12 mouse cellular contexts compared by ENCODE assay signal in the genomic region with DNA sequence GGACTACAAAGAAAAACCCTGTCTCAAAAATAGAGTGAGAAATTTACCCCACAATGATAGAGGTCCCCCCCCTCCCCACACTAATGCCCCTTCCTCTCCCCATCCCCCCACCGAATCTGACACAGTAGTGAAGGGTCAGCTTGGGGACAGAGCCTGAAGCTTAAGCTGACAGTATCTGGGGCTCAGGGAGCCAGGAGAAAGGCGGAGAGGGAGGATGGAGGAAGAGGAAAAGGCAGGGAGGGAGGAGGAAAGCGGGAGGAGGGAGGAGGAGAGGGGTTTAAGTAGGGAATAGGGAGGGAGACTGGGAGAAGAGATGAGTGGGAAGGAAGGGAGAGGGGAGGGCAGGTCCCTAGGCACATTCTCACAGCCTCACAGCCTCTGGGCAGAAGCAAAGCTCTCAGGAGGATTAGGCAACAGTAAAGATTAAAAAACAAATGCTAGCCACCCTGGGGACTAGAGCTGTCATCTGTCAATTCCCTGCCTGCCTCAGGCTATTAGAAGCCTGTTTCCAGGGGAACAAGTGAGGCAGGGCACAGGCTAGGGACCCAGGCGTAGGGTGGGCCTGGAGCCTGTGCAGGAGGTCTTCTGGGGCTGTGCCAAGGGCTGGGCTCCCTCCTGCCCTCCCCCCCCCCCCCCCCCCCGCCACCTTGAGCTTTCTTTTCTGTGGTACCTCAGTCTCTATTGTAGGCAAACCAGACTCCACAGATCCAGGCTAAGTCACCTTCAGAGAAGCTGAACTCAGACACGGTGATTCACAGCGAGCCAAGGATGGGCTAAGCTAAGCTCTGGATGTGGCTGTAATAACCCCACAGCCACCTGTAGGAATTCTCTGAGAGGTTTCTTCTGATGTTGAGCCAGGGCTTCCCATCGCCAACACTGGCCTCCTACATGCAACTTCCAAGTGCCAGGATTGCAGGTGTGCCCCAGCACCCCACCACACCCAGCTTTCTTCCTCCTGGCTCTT. TPM values are rescaled to one million over a fixed set of nuclear protein-coding genes. Genes with fewer than 3 reads are reported as not detected.
A peak's percentile ranks its signal among the peaks of the same experiment; 100 is the strongest.
DNase-seq lines count a peak whose midpoint lies in the region; TF ChIP-seq lines count a peak whose summit lies in the region.
"Had no signal": no experiment of that assay in that cellular context is flagged by ENCODE, and none has a peak within 500 bp of the region (broad histone marks: within the 10 kb centered on the region; RNA-seq: fewer than 3 reads in every experiment).

No protein-coding gene starts in this region.

- no peak for TF ChIP-seq CTCF in left cerebral cortex, adult 2 months (IDR thresholded peaks at IDR 0.05)

- H3K36me3 ChIP-seq in forebrain, embryonic 10.5 days (replicated peaks), result no peaks in the 10 kb centered on the region
- no peaks in the 10 kb centered on the region for H3K36me3 ChIP-seq in limb, embryonic 10.5 days

- H3K9me3 ChIP-seq in forebrain, embryonic 10.5 days, result no peaks in the 10 kb centered on the region
- no peaks in the 10 kb centered on the region for H3K9me3 ChIP-seq in limb, embryonic 10.5 days (replicated peaks)

- H3K4me1 ChIP-seq in forebrain, embryonic 10.5 days, result peaks cover 56% of the 10 kb centered on the region
- H3K4me1 ChIP-seq in limb, embryonic 10.5 days, result peaks cover 30% of the 10 kb centered on the region

- 12% methylated on average over 7 of the region's 8 CpGs for WGBS in forebrain, embryonic 10.5 days
- WGBS in limb, embryonic 10.5 days, result 29% methylated on average over 8 of the region's 8 CpGs

- intact Hi-C loops in left cerebral cortex, adult 2 months (cut with DNase I), result no loop called here
- intact Hi-C loops in left cerebral cortex, postnatal 25 days (cut with DNase I), result no loop called here

- peak overlapping the region; percentile 7; the same call in 1 of the 2 replicates for H3K27ac ChIP-seq in left cerebral cortex, adult 2 months
- peak overlapping the region; percentile 65 for H3K27ac ChIP-seq in forebrain, embryonic 10.5 days
- H3K27ac ChIP-seq in limb, embryonic 10.5 days, result peak overlapping the region; percentile 46; the same call in 1 of the 2 replicates
- H3K27ac ChIP-seq: liver, embryonic 14.5 days had no signal

- no peak overlapping the region for H3K4me3 ChIP-seq in left cerebral cortex, adult 2 months
- peak overlapping the region; percentile 4; the same call in 1 of the 2 replicates for H3K4me3 ChIP-seq in forebrain, embryonic 10.5 days
- H3K4me3 ChIP-seq in limb, embryonic 10.5 days, result no peak overlapping the region

- H3K27me3 ChIP-seq in forebrain, embryonic 10.5 days (ENCODE audit: poor library complexity, severe bottlenecking), result peaks cover 5% of the 10 kb centered on the region
- no peaks in the 10 kb centered on the region for H3K27me3 ChIP-seq in limb, embryonic 10.5 days (ENCODE audit: low read depth, poor library complexity, severe bottlenecking)

- no peak for DNase-seq in left cerebral cortex, adult 2 months (ENCODE audit: extremely low spot score in 1 of 2, low spot score in 2 of 2)
- DNase-seq in left cerebral cortex, postnatal 25 days (ENCODE audit: low spot score in 2 of 2), result no peak
- DNase-seq in forebrain, embryonic 10.5 days (ENCODE audit: extremely low spot score, low spot score), result peak; percentile 55
- DNase-seq in limb, embryonic 10.5 days (ENCODE audit: low spot score), result no peak
- peak; percentile 89 for DNase-seq in retina, postnatal 1 day
- no peak for DNase-seq in urinary bladder, postnatal 4 days (ENCODE audit: low spot score in 2 of 2)
- DNase-seq in gastrocnemius, adult 18-20 months (ENCODE audit: low spot score), result no peak
- DNase-seq in adrenal gland, postnatal 4 days (ENCODE audit: low spot score in 2 of 2), result no peak
- DNase-seq: adrenal gland, adult 2 months; cerebellum, adult 9-11 months; right cerebral cortex, postnatal 25 days had no signal

RNA-seq across cellular contexts. Expression of gene Gins2, which starts 27.8 kb away (rescaled TPM):
- 1 to 10 TPM; 1.0 to 2.9 TPM for total RNA-seq in left cerebral cortex, adult 2 months (2021)
- total RNA-seq in left cerebral cortex, postnatal 25 days (2021), result 1 to 10 TPM; 1.6 to 1.8 TPM
- 154 and 158 TPM in 2 replicates for polyA plus RNA-seq in forebrain, embryonic 10.5 days (2016; fragmentation: Nextera tagmentation; extraction: Ambion mirVana)
- polyA plus RNA-seq in limb, embryonic 10.5 days (2016; fragmentation: Nextera tagmentation; extraction: Ambion mirVana), result 153 and 167 TPM in 2 replicates
- under 1 TPM in 1 of 2 experiments, not detected in 1; 0.80 TPM for total RNA-seq in gastrocnemius, adult 18-20 months (2021)
- 10 to 100 TPM; 36.6 to 39.3 TPM for total RNA-seq in adrenal gland, postnatal 4 days (2021)

RNA-seq across cellular contexts. Expression of gene 1190005I06Rik, which starts 30.5 kb away (rescaled TPM):
- total RNA-seq in left cerebral cortex, adult 2 months (2021), result 10 to 100 TPM; 11.3 to 11.5 TPM
- 1 to 10 TPM; 8.6 TPM for total RNA-seq in left cerebral cortex, postnatal 25 days (2021)
- 2.3 and 2.8 TPM in 2 replicates for polyA plus RNA-seq in forebrain, embryonic 10.5 days (2016; fragmentation: Nextera tagmentation; extraction: Ambion mirVana)
- polyA plus RNA-seq in limb, embryonic 10.5 days (2016; fragmentation: Nextera tagmentation; extraction: Ambion mirVana), result 2.7 and 3.4 TPM in 2 replicates
- 1 to 10 TPM in 1 of 2 experiments, under 1 TPM in 1; 0.37 to 1.0 TPM for total RNA-seq in gastrocnemius, adult 18-20 months (2021)
- 1 to 10 TPM; 5.4 to 7.5 TPM for total RNA-seq in adrenal gland, postnatal 4 days (2021)

RNA-seq across cellular contexts. Expression of gene Gm27021, which starts 50.9 kb away (rescaled TPM):
- total RNA-seq in left cerebral cortex, adult 2 months (2021), result 1 to 10 TPM in 1 of 2 experiments, not detected in 1; 1.5 TPM
- under 1 TPM in 1 of 2 experiments, not detected in 1; 0.62 TPM for total RNA-seq in left cerebral cortex, postnatal 25 days (2021)
- polyA plus RNA-seq in forebrain, embryonic 10.5 days (2016; fragmentation: Nextera tagmentation; extraction: Ambion mirVana), result 3.2 and 4.0 TPM in 2 replicates
- 3.4 and 3.8 TPM in 2 replicates for polyA plus RNA-seq in limb, embryonic 10.5 days (2016; fragmentation: Nextera tagmentation; extraction: Ambion mirVana)
- total RNA-seq in gastrocnemius, adult 18-20 months (2021), result not detected
- under 1 TPM in 1 of 2 experiments, not detected in 1; 0.56 TPM for total RNA-seq in adrenal gland, postnatal 4 days (2021)
- total RNA-seq: adrenal gland, adult 2 months had no signal

RNA-seq across cellular contexts. Expression of gene Cox4i1, which starts 51.1 kb away (rescaled TPM):
- total RNA-seq in left cerebral cortex, adult 2 months (2021), result 1,000 to 10,000 TPM; 1,050 to 1,086 TPM
- 1,000 to 10,000 TPM; 1,169 to 1,197 TPM for total RNA-seq in left cerebral cortex, postnatal 25 days (2021)
- polyA plus RNA-seq in forebrain, embryonic 10.5 days (2016; fragmentation: Nextera tagmentation; extraction: Ambion mirVana), result 865 and 885 TPM in 2 replicates
- polyA plus RNA-seq in limb, embryonic 10.5 days (2016; fragmentation: Nextera tagmentation; extraction: Ambion mirVana), result 879 and 888 TPM in 2 replicates
- total RNA-seq in gastrocnemius, adult 18-20 months (2021), result 1,000 to 10,000 TPM; 1,486 to 1,625 TPM
- total RNA-seq in adrenal gland, postnatal 4 days (2021), result 1,000 to 10,000 TPM; 1,090 to 1,156 TPM

RNA-seq across cellular contexts. Expression of gene Emc8, which starts 51.4 kb away (rescaled TPM):
- 10 to 100 TPM; 68.1 to 81.2 TPM for total RNA-seq in left cerebral cortex, adult 2 months (2021)
- 10 to 100 TPM; 65.2 to 67.0 TPM for total RNA-seq in left cerebral cortex, postnatal 25 days (2021)
- 379 and 400 TPM in 2 replicates for polyA plus RNA-seq in forebrain, embryonic 10.5 days (2016; fragmentation: Nextera tagmentation; extraction: Ambion mirVana)
- polyA plus RNA-seq in limb, embryonic 10.5 days (2016; fragmentation: Nextera tagmentation; extraction: Ambion mirVana), result 372 and 439 TPM in 2 replicates
- 10 to 100 TPM; 19.6 to 21.0 TPM for total RNA-seq in gastrocnemius, adult 18-20 months (2021)
- total RNA-seq in adrenal gland, postnatal 4 days (2021), result 100 to 1,000 TPM; 101 to 112 TPM

Comparison
In these comparisons a context has a peak if more than half of its experiments do, and no peak if none do; other contexts are left out.
1. DNase-seq: peak in forebrain, embryonic 10.5 days (single experiment) and retina, postnatal 1 day (single experiment); none in left cerebral cortex, adult 2 months (0 of 2), left cerebral cortex, postnatal 25 days (0 of 2), limb, embryonic 10.5 days (single experiment), urinary bladder, postnatal 4 days (0 of 2), gastrocnemius, adult 18-20 months (single experiment) and adrenal gland, postnatal 4 days (0 of 2).
2. H3K27ac ChIP-seq: peak in every context shown above with its lines; median percentile 65 in forebrain, embryonic 10.5 days; 46 in limb, embryonic 10.5 days; 7 in left cerebral cortex, adult 2 months.
3. RNA of gene Gins2, which starts 27.8 kb away (total RNA-seq): 36.6 to 39.3 TPM in adrenal gland, postnatal 4 days; 1.0 to 2.9 TPM in left cerebral cortex, adult 2 months, 1.6 to 1.8 TPM in left cerebral cortex, postnatal 25 days and 0.80 TPM in gastrocnemius, adult 18-20 months; every median in the first group is over 4 times any median in the second.